Mouse (Mus musculus) embryo, embryonic 11 days (tissue): ENCODE data around the gene Dcaf15.

Source experiments
- DNase-seq: peaks from one replicate; pipeline ENCODE4 v3.0.0-alpha.2; 2015

Gene Dcaf15

DNA sequence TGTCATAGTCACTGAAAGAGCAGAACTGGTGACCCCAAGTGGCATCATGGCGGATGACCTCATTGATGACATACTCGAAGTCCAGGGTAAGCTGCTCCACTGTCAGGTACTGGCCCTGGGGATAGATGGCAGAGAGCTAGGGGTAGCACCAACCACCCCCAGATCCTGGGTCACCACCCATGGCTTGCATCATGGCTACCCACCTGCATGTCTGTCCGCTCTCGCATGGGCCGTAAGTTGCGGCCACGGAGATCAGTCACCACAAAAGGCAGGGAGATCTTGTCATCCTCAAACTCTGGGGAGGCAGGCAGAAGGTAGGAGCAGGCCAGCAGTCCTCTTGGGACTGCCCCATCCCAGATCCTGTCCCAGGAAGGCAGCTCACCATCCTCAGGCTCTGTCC lies 6.2 kb downstream of the Dcaf15 start:
- no peak for DNase-seq

GRCm38 (mm10) chr8:84096061-84096460 lies 8.5 kb downstream of the Dcaf15 start:
- no peak for DNase-seq

GRCm38 (mm10) chr8:84090585-84090984 lies 14.0 kb downstream of the Dcaf15 start:
- no peak for DNase-seq

DNA sequence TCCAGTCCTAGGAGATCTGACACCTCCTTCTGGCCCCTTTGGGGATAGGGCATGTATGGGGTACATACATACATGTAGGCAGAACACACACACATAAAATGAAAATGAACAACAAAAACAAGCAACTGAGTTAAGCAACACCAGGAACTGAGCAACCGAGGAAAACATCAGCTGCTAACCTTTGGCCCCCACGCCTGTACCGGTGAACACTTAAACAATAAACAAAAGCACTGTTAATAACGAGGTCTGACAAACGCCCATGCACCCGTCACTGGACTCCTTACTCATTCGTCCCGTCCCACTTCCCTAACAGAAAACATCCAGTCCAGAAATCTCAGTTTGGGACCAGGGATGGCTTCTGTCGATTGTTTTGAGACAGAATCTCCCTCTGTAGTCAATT lies 15.3 kb downstream of the Dcaf15 start:
- no peak for DNase-seq

DNA sequence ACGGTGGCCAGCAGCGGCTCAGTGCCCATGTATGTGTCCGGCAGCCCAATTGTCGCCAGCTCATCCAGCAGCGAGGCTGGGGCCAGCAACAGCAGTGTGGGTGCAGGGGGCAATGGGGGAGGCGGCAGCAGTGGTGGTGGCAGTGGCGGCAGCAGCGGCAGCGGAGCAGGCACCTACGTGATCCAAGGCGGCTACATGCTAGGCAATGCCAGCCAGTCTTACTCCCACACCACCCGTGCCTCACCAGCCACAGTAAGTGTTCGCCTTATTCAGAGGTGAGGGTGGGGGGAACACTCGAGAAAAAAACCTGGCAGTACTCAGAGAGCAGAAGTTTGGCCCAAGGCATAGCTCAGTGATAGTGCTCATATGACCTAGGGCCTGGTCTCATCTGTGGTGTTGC lies 16.7 kb downstream of the Dcaf15 start:
- DNase-seq = no peak

DNA sequence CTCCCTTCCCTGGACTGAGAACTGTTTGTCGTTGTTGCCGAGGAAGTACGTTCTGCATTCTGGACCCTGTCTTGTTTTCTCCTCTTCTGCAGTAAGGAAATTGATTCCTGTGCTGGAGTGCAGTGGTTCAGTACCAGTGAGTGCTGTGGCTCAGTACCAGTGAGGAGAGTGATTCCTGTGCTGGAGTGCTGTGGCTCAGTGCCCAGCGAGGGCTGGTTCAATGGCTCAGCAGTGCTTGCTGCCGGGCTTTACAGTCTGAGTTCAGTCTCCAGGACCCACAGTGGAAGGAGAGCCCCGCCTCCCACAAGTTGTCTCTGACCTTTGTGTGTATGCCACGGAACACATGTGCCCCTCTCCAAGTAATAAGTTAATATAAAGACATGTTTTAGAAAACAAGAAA lies 17.4 kb downstream of the Dcaf15 start:
- DNase-seq = no peak

DNA sequence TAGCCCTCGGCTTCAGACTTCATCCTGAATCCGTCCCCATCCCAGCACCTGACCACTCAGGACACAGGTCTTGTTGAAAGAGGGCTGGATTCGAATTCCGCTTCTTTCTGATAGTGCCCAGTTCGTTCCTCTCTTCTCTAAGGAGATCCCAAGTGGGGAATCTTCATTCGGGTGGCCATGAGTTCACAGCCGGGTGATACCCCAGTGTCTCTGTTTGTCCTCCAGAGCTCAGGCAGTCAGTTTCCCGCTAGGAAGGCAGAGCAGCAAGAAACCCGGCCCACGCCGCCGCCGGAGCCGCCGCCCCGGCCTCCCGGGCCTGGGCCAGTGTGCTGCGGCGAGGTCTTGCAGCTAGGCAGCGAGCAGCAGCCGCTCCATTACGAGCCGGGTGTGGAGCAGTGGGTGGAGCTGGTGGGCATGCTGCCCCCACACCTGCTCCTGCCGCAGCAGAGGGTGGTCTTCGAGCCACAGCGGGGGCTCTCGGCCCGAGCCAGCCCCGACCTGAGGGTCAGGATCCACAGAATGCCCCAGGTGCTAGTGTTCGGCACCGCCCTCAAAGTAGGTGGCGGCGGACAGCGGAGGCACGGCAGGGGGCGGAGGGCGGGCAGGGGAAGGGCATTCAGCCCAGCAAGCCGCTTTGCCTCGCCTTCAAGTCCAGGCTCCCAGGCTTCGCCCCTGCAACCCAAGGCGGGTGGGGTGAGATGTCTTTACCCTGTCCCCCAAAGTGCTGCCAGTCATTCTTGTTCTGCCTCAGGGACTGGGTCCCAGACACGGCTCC lies 20.0 kb downstream of the Dcaf15 start:
- DNase-seq = peak; percentile 35

DNA sequence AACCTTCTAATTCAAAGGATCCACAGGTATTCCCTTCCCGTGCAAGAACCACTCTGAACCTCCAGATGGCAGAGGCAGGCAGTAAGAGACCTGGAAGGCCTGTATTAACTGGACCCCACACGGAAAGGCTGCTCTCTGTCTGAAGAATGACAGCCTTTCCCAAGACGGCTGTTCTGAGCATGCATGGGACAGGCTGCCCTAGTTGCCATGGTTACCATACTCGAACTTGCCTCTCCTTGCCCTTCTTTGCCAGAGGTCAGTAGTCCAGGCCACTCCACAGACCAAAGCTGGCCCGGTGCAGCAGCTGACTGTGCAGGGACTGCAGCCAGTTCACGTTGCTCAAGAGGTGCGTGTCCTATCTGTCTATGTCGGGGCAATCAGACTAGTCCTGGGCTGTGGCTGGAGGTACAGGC lies 20.7 kb downstream of the Dcaf15 start:
- peak; percentile 67 for DNase-seq

DNA sequence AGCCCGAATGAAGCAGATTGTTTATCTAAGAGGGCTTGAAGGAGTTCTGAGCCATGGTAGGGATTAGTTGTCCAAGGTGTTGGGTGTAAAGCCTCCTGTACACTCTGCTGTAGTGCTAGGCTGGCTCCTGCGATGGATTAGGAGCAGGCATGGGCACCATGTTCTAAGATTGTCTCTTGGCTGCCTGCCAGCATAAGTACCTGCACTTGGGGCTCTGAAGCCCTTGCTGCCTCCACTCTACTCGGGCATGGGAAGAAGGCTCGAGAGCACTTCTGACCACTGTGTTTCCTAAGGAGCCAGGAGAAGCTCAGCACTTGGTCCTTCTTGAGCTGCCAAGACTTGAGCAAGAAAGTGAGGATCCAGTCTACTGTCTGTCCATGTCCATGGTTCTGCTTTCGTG lies 25.4 kb downstream of the Dcaf15 start:
- no peak for DNase-seq

DNA sequence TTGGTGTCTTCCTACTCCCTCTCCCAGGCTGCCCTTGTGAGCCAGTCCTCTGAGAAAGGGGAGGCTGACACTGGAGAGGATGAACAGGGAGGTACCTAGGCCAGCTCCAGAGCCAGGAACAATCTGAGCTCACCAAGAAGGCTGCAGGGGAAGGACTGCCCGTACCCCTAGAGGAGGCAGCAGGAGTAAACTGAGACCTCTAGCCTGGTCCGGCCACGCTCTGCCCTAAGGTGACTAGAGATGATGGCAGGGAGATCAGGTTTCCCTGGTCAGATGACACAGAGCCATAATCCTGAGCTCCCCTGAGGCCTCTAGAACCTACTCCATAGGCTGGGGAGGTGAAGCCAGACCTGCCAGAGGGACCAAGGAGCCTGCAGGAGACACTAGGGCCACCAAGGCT lies 27.7 kb downstream of the Dcaf15 start:
- DNase-seq = no peak

GRCm38 (mm10) chr8:84076412-84076811 lies 28.2 kb downstream of the Dcaf15 start:
- DNase-seq = no peak

DNA sequence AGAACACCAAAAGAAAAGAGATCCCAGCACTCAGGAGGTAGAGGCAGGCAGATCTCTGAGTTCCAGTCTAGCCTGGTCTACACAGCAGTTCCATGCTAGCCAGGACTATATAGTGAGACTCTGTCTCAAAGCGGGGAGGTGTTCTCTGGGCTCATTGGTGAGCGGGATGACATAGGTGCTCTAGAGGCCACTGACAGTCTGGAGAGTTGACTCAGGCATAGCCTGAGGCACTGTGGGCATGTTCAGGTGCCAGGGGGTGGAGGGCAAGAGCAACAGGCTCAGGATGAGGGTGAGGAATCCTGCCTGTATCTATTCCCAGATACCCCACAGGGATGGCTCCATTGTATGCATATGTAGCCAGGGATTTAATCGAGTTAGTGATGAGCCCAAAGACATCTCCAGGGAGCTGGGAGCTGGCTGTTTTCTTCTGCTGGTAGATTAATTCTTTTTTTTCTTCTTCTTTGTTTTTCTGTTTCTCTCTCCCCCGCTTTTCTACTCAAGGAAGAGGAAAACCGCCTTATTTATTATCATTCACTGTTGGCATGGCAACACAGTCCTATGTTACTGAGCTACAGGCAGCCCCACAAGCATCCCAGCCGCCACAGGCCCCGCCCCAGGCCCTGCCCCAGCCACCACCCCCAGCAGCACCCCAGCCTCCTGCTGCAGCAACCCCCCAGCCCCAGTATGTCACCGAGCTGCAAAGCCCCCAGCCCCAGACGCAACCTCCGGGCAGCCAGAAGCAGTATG lies 31.2 kb downstream of the Dcaf15 start:
- no peak for DNase-seq

DNA sequence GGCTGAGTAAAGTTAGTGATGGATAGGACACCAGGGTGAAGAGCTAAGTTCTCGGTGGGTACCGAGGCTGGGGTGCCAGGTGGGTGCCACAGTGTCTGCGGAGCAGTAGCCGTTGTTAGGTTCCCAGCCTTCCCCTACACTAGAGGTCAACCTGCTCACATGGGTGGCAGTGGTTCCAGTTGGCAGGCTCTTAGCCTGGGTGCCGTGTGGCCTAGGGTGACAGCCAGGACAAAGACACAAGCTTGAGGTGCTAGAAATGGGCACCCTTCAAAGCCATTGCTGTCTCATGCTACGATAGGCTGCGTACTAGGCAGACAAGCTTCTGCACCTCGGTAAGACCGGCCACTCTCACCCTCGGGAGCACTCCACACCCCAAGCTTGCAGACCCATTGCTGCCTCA lies 32.2 kb downstream of the Dcaf15 start:
- no peak for DNase-seq

- DNase-seq = no peak
Observed at GRCm38 (mm10) chr8:84071921-84072320, 32.6 kb downstream of the Dcaf15 start.

DNA sequence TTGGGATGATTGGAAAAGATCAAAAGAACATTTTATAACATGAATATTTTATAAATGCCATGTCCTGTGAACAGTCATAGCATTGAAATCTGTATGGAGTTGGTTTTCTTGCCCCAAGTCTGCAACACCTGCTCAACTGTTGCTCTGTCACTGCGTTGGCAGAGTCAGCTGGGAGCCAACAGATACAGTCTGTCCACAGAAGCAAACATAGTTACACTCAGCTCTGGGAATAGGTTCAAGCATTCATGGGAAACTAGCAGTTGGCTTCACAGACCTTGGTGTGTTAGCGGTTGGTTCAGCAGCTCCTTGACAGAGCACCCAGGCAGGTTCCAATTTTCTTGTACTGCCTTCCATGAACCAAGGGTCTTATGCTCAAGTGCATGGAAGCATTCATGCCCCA lies 33.9 kb downstream of the Dcaf15 start:
- no peak for DNase-seq

DNA sequence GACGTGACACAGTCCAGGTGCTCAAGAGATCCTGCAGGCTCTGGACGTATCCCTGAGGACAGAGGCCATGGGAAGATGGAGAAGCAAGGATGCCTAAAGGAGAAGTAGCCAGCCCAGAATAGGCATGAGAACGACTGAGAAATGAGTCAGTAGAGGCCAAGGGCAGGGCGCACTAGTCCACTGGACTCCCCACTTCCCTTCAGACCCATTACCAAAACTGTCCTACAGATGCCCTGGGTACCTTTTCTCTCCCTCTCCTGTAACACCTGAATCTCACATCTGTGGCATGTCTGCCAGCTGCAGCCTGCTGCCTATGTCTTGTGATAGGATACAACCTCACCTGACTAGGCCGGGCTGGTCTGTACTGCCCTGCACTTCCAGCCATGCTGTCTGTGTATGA lies 34.3 kb downstream of the Dcaf15 start:
- DNase-seq = no peak

DNA sequence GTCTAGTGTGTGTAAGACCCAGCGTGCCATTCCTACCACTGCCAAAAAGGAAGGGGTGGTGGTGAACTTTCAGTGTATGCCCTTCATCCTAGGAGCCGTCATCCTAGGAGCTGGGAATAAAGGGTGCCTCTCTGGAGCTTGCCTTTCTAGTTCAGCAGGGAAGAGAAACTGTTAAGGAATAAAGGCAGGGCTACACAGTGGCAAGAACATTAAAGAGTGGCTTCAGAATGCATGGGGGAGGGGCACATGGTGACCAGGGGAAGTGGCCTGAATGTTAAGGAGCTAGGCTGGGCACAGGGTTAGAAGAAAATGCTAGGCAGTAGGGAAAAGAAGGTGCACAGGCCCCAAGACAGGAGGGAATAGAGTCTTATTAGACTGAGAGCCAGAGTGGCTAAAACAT lies 34.8 kb downstream of the Dcaf15 start:
- no peak for DNase-seq

DNA sequence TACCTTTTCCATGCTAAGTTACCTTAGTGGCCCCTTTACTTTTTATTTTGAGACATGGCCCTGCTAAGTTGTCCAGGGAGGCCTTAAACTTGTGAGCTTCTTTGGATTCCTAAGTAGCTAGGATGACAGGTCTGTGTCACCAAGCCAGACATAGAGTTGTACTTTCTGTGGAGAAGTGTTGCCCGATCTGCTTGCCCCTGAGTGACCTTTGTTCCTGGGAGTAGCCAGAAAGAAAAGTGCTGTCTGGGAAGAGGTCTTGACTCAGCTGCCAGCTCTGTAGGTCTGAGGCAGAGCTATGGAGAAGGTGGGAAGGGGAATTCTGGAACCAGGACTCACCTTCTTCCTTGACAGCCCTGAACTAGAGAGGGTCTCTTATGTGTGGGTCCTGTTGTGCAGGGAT lies 35.4 kb downstream of the Dcaf15 start:
- no peak for DNase-seq

GRCm38 (mm10) chr8:84068316-84069035 lies 36.1 kb downstream of the Dcaf15 start:
- DNase-seq = no peak

DNA sequence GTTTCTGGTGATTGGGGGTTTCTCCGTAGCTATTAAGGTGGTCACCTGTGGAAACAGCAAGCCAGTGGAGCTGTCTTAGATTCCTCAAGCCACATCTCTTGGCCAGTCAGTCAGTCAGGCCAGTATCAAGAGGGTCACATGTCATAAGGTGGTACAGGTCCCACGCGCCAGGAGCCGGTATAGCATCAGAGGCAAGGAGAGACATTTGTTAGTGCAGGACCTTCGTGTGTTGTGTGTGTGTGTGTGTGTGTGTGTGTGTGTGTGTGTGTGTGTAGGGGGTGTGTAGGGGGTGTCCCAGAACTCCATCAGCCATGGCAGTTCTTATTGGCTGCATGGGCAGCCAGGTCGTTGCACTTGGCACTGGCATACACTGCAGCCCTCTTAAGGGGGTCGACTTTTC lies 36.7 kb downstream of the Dcaf15 start:
- DNase-seq = no peak

DNA sequence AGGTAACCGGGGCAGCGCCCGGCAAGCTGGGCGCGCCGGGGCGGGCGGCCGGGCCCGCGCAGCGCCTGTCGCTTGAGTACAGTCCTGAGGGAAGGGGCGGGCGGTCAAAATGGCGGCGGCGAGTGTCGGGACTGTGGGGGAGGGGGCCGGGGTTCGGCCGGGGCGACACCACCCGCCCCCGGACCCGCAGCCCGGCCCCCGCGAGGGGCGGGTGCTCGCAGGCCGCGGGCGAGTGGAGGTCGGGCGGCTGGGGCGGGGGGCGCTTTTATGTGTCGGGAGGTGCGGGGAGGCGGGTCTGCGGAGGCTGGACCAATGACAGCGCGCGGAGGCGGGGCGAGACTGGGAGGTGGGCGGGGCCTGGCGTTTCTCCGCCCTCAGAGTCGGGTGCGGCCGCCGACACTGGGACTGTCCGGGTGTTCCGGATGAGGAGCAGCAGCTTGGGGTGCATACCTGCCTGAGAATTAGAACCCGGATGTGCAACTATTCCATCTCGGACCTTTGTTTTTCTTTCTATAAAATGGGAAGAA lies 37.5 kb downstream of the Dcaf15 start:
- DNase-seq = peak; percentile 94

DNA sequence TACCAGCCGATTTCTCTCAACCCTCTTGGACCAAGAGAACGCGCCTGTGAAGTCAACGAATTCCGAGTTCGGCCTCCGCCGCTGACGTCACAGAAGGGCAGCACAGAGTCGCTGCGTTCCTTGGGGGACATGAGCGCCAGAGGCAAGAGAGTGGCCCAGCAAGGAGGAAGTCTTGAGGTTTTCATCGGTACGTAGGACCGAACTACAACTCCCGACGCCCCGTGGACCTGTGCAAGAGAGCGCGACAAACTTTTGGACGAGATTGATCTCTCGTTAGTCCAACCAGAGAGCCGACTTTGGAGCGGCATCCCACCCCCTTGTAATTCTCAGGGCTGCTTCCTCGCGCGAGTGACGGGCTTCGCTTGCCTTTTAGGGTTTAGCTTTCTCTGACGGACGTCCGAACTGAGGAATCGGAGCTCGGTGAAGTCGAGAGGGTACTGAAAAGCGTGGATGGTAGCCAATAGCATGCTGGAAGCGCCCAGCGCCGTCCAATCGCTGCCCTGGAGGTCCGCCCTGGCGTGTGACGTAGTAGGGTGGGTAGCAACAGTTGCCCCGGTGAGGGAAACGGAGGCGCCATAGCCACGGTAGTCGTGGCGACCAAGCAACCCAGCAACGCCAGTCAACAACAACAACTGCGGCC lies 38.2 kb downstream of the Dcaf15 start, which contains the start of gene Rfx1:
Gene Rfx1, plus strand, starts transcription at position 544 of the 640 bp plus-strand sequence.
- peak; percentile 99 for DNase-seq

DNA sequence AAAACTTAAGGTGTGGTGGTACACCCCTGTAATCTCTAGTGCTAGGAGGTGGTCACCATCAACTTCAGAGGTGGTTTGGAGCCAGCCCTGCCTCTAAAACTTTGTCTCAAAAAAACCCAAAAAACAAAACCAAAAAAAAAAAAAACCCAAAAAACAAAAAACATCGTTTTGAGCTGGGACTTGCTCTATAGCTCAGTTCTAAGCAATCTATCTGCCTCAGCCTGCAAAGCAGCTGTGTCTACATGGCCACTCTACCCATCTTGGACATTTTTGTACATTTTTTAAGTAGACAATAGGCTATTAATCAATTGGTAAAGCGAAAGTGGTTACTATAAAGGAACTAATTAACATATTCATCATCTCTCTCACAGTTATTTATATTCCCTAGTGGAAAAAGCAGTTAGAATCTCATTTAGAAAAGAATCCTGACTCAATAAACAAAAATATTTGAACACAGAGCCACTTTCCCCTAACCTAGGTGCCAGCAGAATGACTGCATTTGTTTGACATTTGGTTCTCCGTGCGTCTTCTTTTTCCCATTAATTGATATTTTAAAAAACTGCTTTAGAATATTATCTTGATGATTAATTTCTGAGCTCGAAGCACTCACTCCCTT lies 39.0 kb downstream of the Dcaf15 start:
- no peak for DNase-seq
